Mouse (Mus musculus): ENCODE measurements around the gene Zfand3. TPM values are rescaled to one million over a fixed set of nuclear protein-coding genes. Genes with fewer than 3 reads are reported as not detected.

The Zfand3 gene
- polyA plus RNA-seq, 1 experiment from 2014 or later, result 55.5 TPM

GRCm38 (mm10) chr17:30114761-30115160 is 110.2 kb downstream of the Zfand3 start:
- WGBS, result 87% methylated on average over 3 of the region's 3 CpGs
- TF ChIP-seq CTCF (IDR thresholded peaks at IDR 0.05; ENCODE audit: low read depth), result peak; percentile 65

GRCm38 (mm10) chr17:30116226-30116625 is 111.7 kb downstream of the Zfand3 start:
- Histone ChIP-seq H3K4me2 (ENCODE audit: low read length) (no peak overlapping the region), H3K9me3 (replicated peaks; ENCODE audit: low read length) (no peaks in the 10 kb centered on the region), H3K4me1 (replicated peaks; ENCODE audit: insufficient read depth, low read length) (no peaks in the 10 kb centered on the region), H3K27me3 (ENCODE audit: insufficient read depth, low read length) (no peaks in the 10 kb centered on the region), H3K36me3 (ENCODE audit: insufficient read depth, low read length) (no peaks in the 10 kb centered on the region), H3K9ac (ENCODE audit: low read depth, low read length) (no peak overlapping the region), H3K27ac (no peak overlapping the region), H3K4me3 (replicated peaks; ENCODE audit: low read depth, low read length) (no peak overlapping the region)
- TF ChIP-seq CTCF (IDR thresholded peaks at IDR 0.05; ENCODE audit: low read depth), result no peak
- DNase-seq (ENCODE audit: low spot score), result no peak
- WGBS, result 85% methylated on average over 5 of the region's 5 CpGs
- no peak for ATAC-seq (replicated peaks; ENCODE audit: low FRiP score, low read depth)

More at GRCm38 (mm10) chr17:30114761-30115160, 110.2 kb downstream of the Zfand3 start:
- H3K4me3 ChIP-seq (replicated peaks; ENCODE audit: low read depth, low read length), result no peak overlapping the region
- peaks cover 10% of the 10 kb centered on the region; the same call in 1 of the 2 replicates for H3K4me1 ChIP-seq (replicated peaks; ENCODE audit: insufficient read depth, low read length)
- H3K27me3 ChIP-seq (ENCODE audit: insufficient read depth, low read length), result no peaks in the 10 kb centered on the region
- no peak overlapping the region for H3K4me2 ChIP-seq (ENCODE audit: low read length)
- H3K9me3 ChIP-seq (replicated peaks; ENCODE audit: low read length), result no peaks in the 10 kb centered on the region
- no peaks in the 10 kb centered on the region for H3K36me3 ChIP-seq (ENCODE audit: insufficient read depth, low read length)
- no peak overlapping the region for H3K9ac ChIP-seq (ENCODE audit: low read depth, low read length)
- ATAC-seq (replicated peaks; ENCODE audit: low FRiP score, low read depth) (no peak), DNase-seq (ENCODE audit: low spot score) (peak; percentile 41)
- no peak overlapping the region for H3K27ac ChIP-seq

- no peaks in the 10 kb centered on the region for H3K36me3 ChIP-seq (ENCODE audit: insufficient read depth, low read length)
- H3K9me3 ChIP-seq (replicated peaks; ENCODE audit: low read length), result no peaks in the 10 kb centered on the region
- ATAC-seq (replicated peaks; ENCODE audit: low FRiP score, low read depth), result no peak
- H3K4me3 ChIP-seq (replicated peaks; ENCODE audit: low read depth, low read length), result no peak overlapping the region
- no peak overlapping the region for H3K9ac ChIP-seq (ENCODE audit: low read depth, low read length)
- no peaks in the 10 kb centered on the region for H3K27me3 ChIP-seq (ENCODE audit: insufficient read depth, low read length)
- no peaks in the 10 kb centered on the region for H3K4me1 ChIP-seq (replicated peaks; ENCODE audit: insufficient read depth, low read length)
- H3K27ac ChIP-seq, result no peak overlapping the region
- peak; percentile 34 for DNase-seq (ENCODE audit: low spot score)
- WGBS, result 71% methylated on average over 5 of the region's 5 CpGs
- no peak overlapping the region for H3K4me2 ChIP-seq (ENCODE audit: low read length)
- TF ChIP-seq CTCF (IDR thresholded peaks at IDR 0.05; ENCODE audit: low read depth), result no peak
Observed at GRCm38 (mm10) chr17:30118036-30118435, 113.5 kb downstream of the Zfand3 start.

- DNase-seq (ENCODE audit: low spot score) (no peak), ATAC-seq (replicated peaks; ENCODE audit: low FRiP score, low read depth) (no peak)
- H3K9ac ChIP-seq (ENCODE audit: low read depth, low read length), result no peak overlapping the region
- no peaks in the 10 kb centered on the region for H3K4me1 ChIP-seq (replicated peaks; ENCODE audit: insufficient read depth, low read length)
- no peaks in the 10 kb centered on the region for H3K36me3 ChIP-seq (ENCODE audit: insufficient read depth, low read length)
- WGBS, result 96% methylated on average over 3 of the region's 3 CpGs
- no peak overlapping the region for H3K27ac ChIP-seq
- no peak overlapping the region for H3K4me3 ChIP-seq (replicated peaks; ENCODE audit: low read depth, low read length)
- no peaks in the 10 kb centered on the region for H3K9me3 ChIP-seq (replicated peaks; ENCODE audit: low read length)
- H3K27me3 ChIP-seq (ENCODE audit: insufficient read depth, low read length), result no peaks in the 10 kb centered on the region
- no peak overlapping the region for H3K4me2 ChIP-seq (ENCODE audit: low read length)
- no peak for TF ChIP-seq CTCF (IDR thresholded peaks at IDR 0.05; ENCODE audit: low read depth)
Observed at GRCm38 (mm10) chr17:30122278-30122677, 117.7 kb downstream of the Zfand3 start.

GRCm38 (mm10) chr17:30128456-30128855 is 123.9 kb downstream of the Zfand3 start:
- Histone ChIP-seq H3K4me2 (ENCODE audit: low read length) (no peak overlapping the region), H3K4me1 (replicated peaks; ENCODE audit: insufficient read depth, low read length) (peaks cover 8% of the 10 kb centered on the region), H3K36me3 (ENCODE audit: insufficient read depth, low read length) (no peaks in the 10 kb centered on the region), H3K27me3 (ENCODE audit: insufficient read depth, low read length) (no peaks in the 10 kb centered on the region), H3K9me3 (replicated peaks; ENCODE audit: low read length) (no peaks in the 10 kb centered on the region), H3K4me3 (replicated peaks; ENCODE audit: low read depth, low read length) (no peak overlapping the region), H3K27ac (no peak overlapping the region), H3K9ac (ENCODE audit: low read depth, low read length) (no peak overlapping the region)
- WGBS, result 85% methylated on average over 6 of the region's 6 CpGs
- no peak for DNase-seq (ENCODE audit: low spot score)
- ATAC-seq (replicated peaks; ENCODE audit: low FRiP score, low read depth), result no peak
- no peak for TF ChIP-seq CTCF (IDR thresholded peaks at IDR 0.05; ENCODE audit: low read depth)

GRCm38 (mm10) chr17:30129220-30129619 is 124.7 kb downstream of the Zfand3 start:
- ATAC-seq (replicated peaks; ENCODE audit: low FRiP score, low read depth) (no peak), DNase-seq (ENCODE audit: low spot score) (no peak)
- Histone ChIP-seq H3K4me1 (replicated peaks; ENCODE audit: insufficient read depth, low read length) (peaks cover 13% of the 10 kb centered on the region), H3K27me3 (ENCODE audit: insufficient read depth, low read length) (no peaks in the 10 kb centered on the region), H3K9ac (ENCODE audit: low read depth, low read length) (no peak overlapping the region), H3K4me3 (replicated peaks; ENCODE audit: low read depth, low read length) (no peak overlapping the region), H3K36me3 (ENCODE audit: insufficient read depth, low read length) (no peaks in the 10 kb centered on the region), H3K4me2 (ENCODE audit: low read length) (no peak overlapping the region), H3K27ac (no peak overlapping the region), H3K9me3 (replicated peaks; ENCODE audit: low read length) (no peaks in the 10 kb centered on the region)
- no peak for TF ChIP-seq CTCF (IDR thresholded peaks at IDR 0.05; ENCODE audit: low read depth)
- 77% methylated on average over 7 of the region's 7 CpGs for WGBS

- Histone ChIP-seq H3K4me1 (replicated peaks; ENCODE audit: insufficient read depth, low read length) (peaks cover 13% of the 10 kb centered on the region), H3K27ac (no peak overlapping the region), H3K9ac (ENCODE audit: low read depth, low read length) (no peak overlapping the region), H3K4me3 (replicated peaks; ENCODE audit: low read depth, low read length) (no peak overlapping the region), H3K36me3 (ENCODE audit: insufficient read depth, low read length) (peaks cover 2% of the 10 kb centered on the region; the same call in 1 of the 2 replicates), H3K4me2 (ENCODE audit: low read length) (no peak overlapping the region), H3K9me3 (replicated peaks; ENCODE audit: low read length) (no peaks in the 10 kb centered on the region), H3K27me3 (ENCODE audit: insufficient read depth, low read length) (no peaks in the 10 kb centered on the region)
- ATAC-seq (replicated peaks; ENCODE audit: low FRiP score, low read depth) (no peak), DNase-seq (ENCODE audit: low spot score) (no peak)
- TF ChIP-seq CTCF (IDR thresholded peaks at IDR 0.05; ENCODE audit: low read depth), result no peak
- WGBS, result 66% methylated on average over 4 of the region's 4 CpGs
Observed at GRCm38 (mm10) chr17:30130326-30130725, 125.8 kb downstream of the Zfand3 start.
